Mouse (Mus musculus) testis, adult 2 months (tissue): ENCODE data around the gene Rnf212.

Experiments used
- CTCF ChIP-seq: fragments of 200-500 bp; IDR thresholded peaks from 2 replicates; pipeline ENCODE4 v1.5.1; 2012; ENCODE audit warnings: low read depth, mild to moderate bottlenecking, inconsistent platforms, low read length, moderate library complexity; ENCODE audit not compliant: control insufficient read depth, insufficient read depth, insufficient replicate concordance
- POLR2A ChIP-seq: fragments of 200-500 bp; IDR thresholded peaks from 2 replicates; pipeline ENCODE4 v1.6.1; 2012; ENCODE audit warnings: low read depth, mild to moderate bottlenecking, inconsistent platforms, low read length, moderate library complexity; ENCODE audit not compliant: control insufficient read depth

GRCm38 (mm10) chr5:108697341-108697753 is 77.4 kb downstream of the Rnf212 start:
- TF ChIP-seq POLR2A, result no peak
- no peak for TF ChIP-seq CTCF
